Mouse (Mus musculus): ENCODE measurements at regions not wholly inside any gene's neighbourhood (a gene's known extent, or its start where the extent isn't known, plus 50 kb on each side); places are given as distances from the start of the nearest gene placed in this dataset.

DNA sequence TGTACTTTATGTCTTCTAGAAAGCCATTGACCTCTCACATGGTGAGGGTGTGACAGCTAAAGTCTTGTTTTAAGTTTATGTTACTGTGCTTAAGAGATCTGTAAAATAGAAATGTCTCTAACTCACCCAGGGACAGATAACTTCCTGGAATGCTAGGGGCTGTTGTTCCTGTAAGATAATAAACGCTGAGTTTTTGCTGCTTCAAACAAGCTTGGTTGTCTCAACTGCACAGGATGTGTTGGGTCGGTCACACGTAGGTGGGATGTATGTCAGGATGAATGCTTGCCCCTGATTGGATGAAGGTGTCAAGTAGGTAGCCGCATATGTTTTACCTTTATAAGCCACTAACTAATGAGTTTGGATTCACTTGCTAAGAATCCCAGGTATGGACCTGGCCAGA lies 63.8 kb upstream of the Eif4g2 start:
- no peak for TF ChIP-seq CTCF (IDR thresholded peaks at IDR 0.05; ENCODE audit: insufficient read depth, low read length)
- no peak for TF ChIP-seq POLR2A (IDR thresholded peaks at IDR 0.05; ENCODE audit: borderline replicate concordance, extremely low read depth, low read depth, low read length)
